Mouse (Mus musculus) kidney, embryonic 16.5 days (tissue): ENCODE results near the gene Cog6. TPM values are rescaled to one million over a fixed set of nuclear protein-coding genes. Genes with fewer than 3 reads are reported as not detected.

ENCODE experiments used
- ATAC-seq: fragments of 200-750 bp; cut with Nextera tagmentation; 2 replicates; pipeline ENCODE4 v1.8.0; 2017; ENCODE audit warnings: moderate TSS enrichment; ENCODE audit not compliant: low FRiP score, low TSS enrichment
- H3K27ac ChIP-seq: fragments of 300-500 bp; sonication (generic); 2 replicates; pipeline ENCODE4 v1.5.1; 2014; ENCODE audit warnings: low read length
- H3K27me3 ChIP-seq: fragments of 300-500 bp; sonication (generic); 2 replicates; pipeline ENCODE4 v1.6.1; 2014; ENCODE audit warnings: low read length, control low read depth, mixed read lengths; ENCODE audit not compliant: insufficient read depth
- H3K36me3 ChIP-seq: fragments of 300-500 bp; sonication (generic); 2 replicates; pipeline ENCODE4 v1.6.1; 2014; ENCODE audit warnings: low read length, control low read depth, mixed read lengths; ENCODE audit not compliant: insufficient read depth
- H3K4me1 ChIP-seq: fragments of 300-500 bp; sonication (generic); 2 replicates; pipeline ENCODE4 v1.6.1; 2014; ENCODE audit warnings: low read length, control low read depth, mixed read lengths; ENCODE audit not compliant: insufficient read depth
- H3K4me2 ChIP-seq: fragments of 300-500 bp; sonication (generic); replicated peaks from 2 replicates; pipeline ENCODE4 v1.6.1; 2014; ENCODE audit warnings: low read depth, low read length
- H3K4me3 ChIP-seq: fragments of 300-500 bp; sonication (generic); 2 replicates; pipeline ENCODE4 v1.5.1; 2014; ENCODE audit warnings: mild to moderate bottlenecking, low read length
- H3K9ac ChIP-seq: fragments of 300-500 bp; sonication (generic); replicated peaks from 2 replicates; pipeline ENCODE4 v1.6.1; 2014; ENCODE audit warnings: low read length
- H3K9me3 ChIP-seq: fragments of 300-500 bp; sonication (generic); 2 replicates; pipeline ENCODE4 v1.6.1; 2016; ENCODE audit warnings: low read length, control low read depth
- WGBS: fragments of 180-500 bp; shearing (Covaris S2); extraction: QIAGEN DNeasy Blood & Tissue Kit; methylation state at CpG from one replicate; pipeline ENCODE4 v1.1.7; 2014; 5-methylcytosine and 5-hydroxymethylcytosine counted together
- polyA plus RNA-seq: library from polyadenylated mRNA; unstranded; fragments of >200 nt; fragmentation: Nextera tagmentation; extraction: Ambion mirVana; gene quantifications from 2 replicates; pipeline ENCODE4 v1.2.1, GENCODE M21; 2015

The Cog6 gene
- polyA plus RNA-seq, 1 experiment from 2014 or later = 53.3 TPM

DNA sequence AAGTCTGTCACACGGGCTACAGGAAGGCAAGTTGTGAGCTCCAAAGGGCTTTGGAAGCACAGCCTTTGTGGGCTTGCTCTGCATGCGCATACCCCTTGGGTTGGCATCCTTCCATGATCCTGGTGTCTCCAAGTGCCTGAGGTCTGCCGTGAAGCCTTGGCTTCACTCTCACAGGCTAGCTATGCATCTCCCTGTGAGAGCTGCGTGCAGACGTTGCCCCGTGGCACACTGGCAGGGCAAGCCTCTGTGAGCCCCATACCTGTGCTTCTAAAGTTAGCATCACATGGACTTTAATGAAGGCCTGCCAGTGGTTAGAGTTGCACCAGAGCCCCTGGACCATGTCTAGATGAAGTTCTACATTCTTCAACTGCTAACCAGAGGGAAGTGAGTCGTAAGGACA, 59.2 kb downstream of the Cog6 start:
- ATAC-seq = no peak
- no peaks in the 10 kb centered on the region for H3K36me3 ChIP-seq
- no peak overlapping the region for H3K27ac ChIP-seq
- H3K27me3 ChIP-seq = no peaks in the 10 kb centered on the region
- H3K4me1 ChIP-seq = peaks cover 20% of the 10 kb centered on the region
- WGBS = 87% methylated on average over 7 of the region's 7 CpGs
- H3K4me2 ChIP-seq = no peak overlapping the region
- no peak overlapping the region for H3K4me3 ChIP-seq
- no peak overlapping the region for H3K9ac ChIP-seq
- peaks cover 4% of the 10 kb centered on the region; the same call in 1 of the 2 replicates for H3K9me3 ChIP-seq

DNA sequence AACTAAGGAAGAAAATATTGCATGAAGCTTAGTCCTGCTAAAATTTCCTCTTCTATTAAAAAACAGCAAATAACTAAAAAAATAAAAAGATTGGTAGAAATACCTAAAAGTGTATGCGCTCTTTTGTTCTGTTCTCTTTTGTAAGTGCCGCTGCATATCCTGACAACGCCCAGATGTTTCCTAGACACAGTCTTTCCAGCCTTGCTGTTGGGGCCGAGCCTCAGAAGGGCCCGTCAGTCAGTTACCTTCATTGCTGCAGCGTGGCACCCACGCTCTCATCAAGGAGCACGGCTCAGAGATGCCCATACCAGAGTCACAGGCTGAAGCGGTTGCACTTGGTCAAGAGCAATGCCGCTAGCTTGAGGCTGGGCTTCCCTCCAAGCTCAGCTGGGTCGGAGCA, 60.8 kb downstream of the Cog6 start:
- Histone ChIP-seq H3K4me2 (0 out of 2 replicates have a peak overlapping the region, but pooled peaks have one; percentile 4), H3K4me1 (peaks cover 20% of the 10 kb centered on the region), H3K9me3 (peaks cover 4% of the 10 kb centered on the region; the same call in 1 of the 2 replicates), H3K9ac (no peak overlapping the region), H3K4me3 (no peak overlapping the region), H3K36me3 (no peaks in the 10 kb centered on the region), H3K27me3 (no peaks in the 10 kb centered on the region), H3K27ac (peak overlapping the region; percentile 79)
- WGBS = 69% methylated on average over 11 of the region's 11 CpGs
- ATAC-seq = no peak

DNA sequence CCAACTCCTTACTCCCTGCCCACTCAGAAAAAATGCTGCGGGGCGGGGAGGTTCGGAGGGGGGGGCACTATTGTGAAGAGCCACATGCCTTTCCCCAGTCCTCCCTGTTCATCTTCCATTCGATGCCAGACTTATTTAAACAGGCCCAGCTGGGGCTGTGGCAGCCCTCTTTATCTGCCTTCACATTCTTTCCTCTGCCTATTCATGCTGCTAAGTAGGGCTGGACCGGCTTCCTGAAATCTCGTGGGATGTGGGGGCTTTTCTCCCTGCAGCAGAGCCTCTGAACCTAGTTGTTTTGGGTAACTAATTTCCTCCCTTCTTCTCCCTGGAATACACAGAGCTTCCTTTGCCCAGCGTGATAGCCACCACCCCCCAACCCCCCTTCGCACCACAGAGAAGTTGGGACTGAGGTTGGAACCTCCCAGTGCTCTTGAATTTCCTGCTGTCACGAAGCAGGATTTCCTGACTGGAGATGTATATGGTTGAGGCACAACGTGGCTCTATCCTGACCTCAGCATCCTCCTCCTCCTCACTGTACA, 61.5 kb downstream of the Cog6 start:
- H3K36me3 ChIP-seq = no peaks in the 10 kb centered on the region
- peaks cover 20% of the 10 kb centered on the region for H3K4me1 ChIP-seq
- H3K9ac ChIP-seq = no peak overlapping the region; the same call in 1 of the 2 replicates
- H3K27ac ChIP-seq = peak overlapping the region; percentile 84
- H3K4me3 ChIP-seq = no peak overlapping the region
- H3K4me2 ChIP-seq = 0 out of 2 replicates have a peak overlapping the region, but pooled peaks have one; percentile 20
- 12% methylated on average over 10 of the region's 10 CpGs for WGBS
- H3K9me3 ChIP-seq = peaks cover 2% of the 10 kb centered on the region; the same call in 1 of the 2 replicates
- H3K27me3 ChIP-seq = no peaks in the 10 kb centered on the region
- ATAC-seq = peak; percentile 85

DNA sequence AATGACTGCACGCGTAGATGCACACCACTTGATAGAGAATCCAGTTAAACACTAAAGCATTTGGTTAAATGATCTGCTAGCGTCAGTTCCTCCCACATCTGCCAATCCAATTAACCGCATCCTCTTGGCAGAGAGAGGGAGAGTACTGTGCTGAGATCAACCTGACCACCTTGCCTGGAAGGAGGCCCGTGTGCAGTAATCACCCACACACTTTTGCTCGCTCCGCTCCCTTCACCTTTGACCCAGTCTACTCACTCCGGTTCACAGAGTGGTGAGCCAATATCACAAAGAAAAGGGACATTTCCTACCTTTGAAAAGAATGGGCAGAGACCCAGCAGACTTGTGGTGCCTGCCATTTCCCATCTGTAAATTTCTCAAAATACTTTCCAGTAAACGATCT, 62.4 kb downstream of the Cog6 start:
- Histone ChIP-seq H3K27ac (peak overlapping the region; percentile 84), H3K36me3 (no peaks in the 10 kb centered on the region), H3K27me3 (no peaks in the 10 kb centered on the region), H3K9ac (no peak overlapping the region), H3K4me3 (no peak overlapping the region), H3K4me1 (peaks cover 20% of the 10 kb centered on the region), H3K9me3 (no peaks in the 10 kb centered on the region), H3K4me2 (no peak overlapping the region)
- WGBS = 29% methylated on average over 9 of the region's 9 CpGs
- peak; percentile 54 for ATAC-seq

DNA sequence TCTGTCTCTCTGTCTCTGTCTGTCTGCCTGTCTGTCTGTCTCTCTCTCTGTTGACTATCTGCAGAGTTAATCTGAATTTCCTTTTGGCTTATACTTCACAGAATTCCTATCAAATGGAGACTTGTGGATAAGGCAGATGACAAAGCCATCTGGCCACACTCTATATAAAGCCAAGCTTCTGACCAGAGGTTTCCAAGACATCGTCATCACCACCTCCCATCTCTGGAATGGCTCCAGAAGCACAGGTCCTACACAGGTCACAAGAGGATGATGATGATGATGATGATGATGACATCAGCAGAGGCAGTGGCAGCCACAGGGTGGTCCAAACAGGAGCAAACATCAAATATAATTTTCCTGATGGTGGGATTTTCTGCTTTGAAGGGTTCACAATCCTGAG, 63.2 kb downstream of the Cog6 start:
- no peaks in the 10 kb centered on the region for H3K36me3 ChIP-seq
- H3K4me1 ChIP-seq = peaks cover 20% of the 10 kb centered on the region
- ATAC-seq = no peak

DNA sequence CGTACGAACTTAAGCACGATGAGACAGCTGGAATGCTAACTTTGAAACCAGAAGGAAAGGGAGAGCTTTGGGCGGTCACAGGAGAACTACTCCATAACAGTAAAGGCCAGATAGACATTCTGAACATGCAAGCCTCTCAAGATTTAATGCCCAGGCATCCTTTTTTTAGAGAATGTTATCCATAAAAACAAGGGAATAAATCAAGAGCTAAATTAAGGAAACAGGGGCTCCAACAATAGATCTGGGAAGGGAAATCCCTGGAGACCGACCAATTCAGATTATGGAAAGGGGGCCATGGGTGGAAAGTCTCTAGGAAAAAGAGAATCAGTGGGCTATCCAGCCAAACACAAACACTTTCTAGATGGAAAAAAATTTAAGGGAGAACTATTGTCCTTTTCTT, 68.2 kb downstream of the Cog6 start:
- H3K4me3 ChIP-seq = no peak overlapping the region
- H3K4me1 ChIP-seq = no peaks in the 10 kb centered on the region
- ATAC-seq = no peak
- H3K27me3 ChIP-seq = no peaks in the 10 kb centered on the region
- peak overlapping the region; percentile 2; the same call in 1 of the 2 replicates for H3K27ac ChIP-seq
- no peak overlapping the region for H3K4me2 ChIP-seq
- H3K9me3 ChIP-seq = no peaks in the 10 kb centered on the region
- 59% methylated on average over 5 of the region's 5 CpGs for WGBS
- H3K9ac ChIP-seq = no peak overlapping the region
- no peaks in the 10 kb centered on the region for H3K36me3 ChIP-seq

More for the DNA sequence above, 63.2 kb downstream of the Cog6 start:
- H3K9me3 ChIP-seq = no peaks in the 10 kb centered on the region
- H3K4me2 ChIP-seq = no peak overlapping the region
- H3K4me3 ChIP-seq = no peak overlapping the region
- 76% methylated on average over 1 of the region's 1 CpGs for WGBS
- no peak overlapping the region; the same call in 1 of the 2 replicates for H3K27ac ChIP-seq
- no peaks in the 10 kb centered on the region for H3K27me3 ChIP-seq
- no peak overlapping the region for H3K9ac ChIP-seq

DNA sequence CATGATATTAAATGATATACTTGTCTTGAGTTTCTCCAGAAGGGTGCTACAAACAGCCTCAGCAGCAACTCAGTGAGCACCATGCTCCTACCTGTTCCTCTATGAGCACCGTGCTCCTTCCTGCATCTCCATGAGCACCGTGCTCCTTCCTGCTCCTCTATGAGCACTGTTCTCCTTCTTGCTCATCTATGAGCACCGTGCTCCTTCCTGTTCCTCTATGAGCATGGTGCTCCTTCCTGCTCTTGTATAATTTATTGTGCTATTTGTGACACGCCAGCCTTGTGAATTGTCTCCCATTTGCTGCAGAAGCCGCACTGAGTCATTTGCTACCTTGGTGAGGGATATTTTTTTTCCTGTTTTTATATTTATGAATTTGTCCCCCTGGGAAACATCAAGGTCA, 69.6 kb downstream of the Cog6 start:
- Histone ChIP-seq H3K36me3 (no peaks in the 10 kb centered on the region), H3K4me2 (no peak overlapping the region), H3K27ac (no peak overlapping the region), H3K9ac (no peak overlapping the region), H3K9me3 (no peaks in the 10 kb centered on the region), H3K4me3 (no peak overlapping the region), H3K27me3 (no peaks in the 10 kb centered on the region), H3K4me1 (no peaks in the 10 kb centered on the region)
- 79% methylated on average over 5 of the region's 5 CpGs for WGBS
- no peak for ATAC-seq

DNA sequence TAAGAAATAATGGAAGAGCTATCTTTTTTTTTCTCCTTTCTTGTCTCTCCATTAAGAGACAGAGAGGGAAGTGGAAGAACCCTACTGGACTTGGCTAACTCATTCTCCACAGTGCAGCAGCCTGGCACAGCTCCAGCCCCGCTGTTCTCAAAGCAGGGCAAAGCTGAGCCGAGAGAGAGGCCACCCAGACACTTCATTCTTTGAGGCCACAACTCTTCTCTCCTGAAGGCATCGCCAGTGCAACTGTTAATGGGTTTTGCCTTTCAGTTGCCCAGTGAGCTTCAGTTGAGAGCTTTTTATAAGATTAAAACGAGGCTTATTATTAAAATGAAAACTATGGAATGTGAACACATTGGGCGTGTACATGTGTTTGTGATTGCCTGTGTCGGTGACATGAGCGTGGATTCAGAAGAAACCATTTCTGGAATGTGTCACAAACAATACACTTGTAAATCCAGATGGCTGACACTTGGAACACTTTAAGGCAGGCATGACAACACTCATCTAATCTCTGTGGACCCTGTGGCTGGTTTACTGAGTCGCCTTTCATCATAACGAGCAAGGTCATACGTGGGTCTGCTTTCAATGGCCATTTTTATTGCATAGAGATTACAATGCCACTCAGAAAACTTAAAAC, 76.1 kb downstream of the Cog6 start:
- 43% methylated on average over 10 of the region's 10 CpGs for WGBS

DNA sequence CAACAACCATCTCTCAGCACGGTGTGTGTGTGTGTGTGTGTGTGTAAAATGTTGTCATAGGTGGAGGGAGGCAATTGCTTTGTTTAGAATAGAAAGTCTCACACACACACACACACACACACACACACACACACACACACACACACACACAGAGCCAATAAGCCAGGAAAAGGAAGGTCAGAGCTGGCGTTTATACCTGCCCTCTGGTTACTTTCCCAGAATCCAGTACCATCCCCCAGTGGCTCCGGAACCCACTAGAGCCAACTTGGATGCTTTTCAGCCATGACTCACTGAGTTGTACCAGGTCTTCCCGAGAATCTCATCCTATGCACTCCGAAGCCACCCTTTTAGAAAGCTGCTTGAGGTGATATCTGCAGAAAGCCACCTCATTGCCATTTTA, 78.6 kb downstream of the Cog6 start:
- whole genome bisulfite sequencing = 64% methylated on average over 5 of the region's 5 CpGs
- H3K9ac ChIP-seq = no peak overlapping the region
- H3K4me1 ChIP-seq = peaks cover 5% of the 10 kb centered on the region; the same call in 1 of the 2 replicates
- no peak for ATAC-seq
- no peaks in the 10 kb centered on the region for H3K36me3 ChIP-seq
- no peak overlapping the region for H3K4me2 ChIP-seq
- no peak overlapping the region for H3K4me3 ChIP-seq
- no peaks in the 10 kb centered on the region for H3K9me3 ChIP-seq
- H3K27ac ChIP-seq = no peak overlapping the region
- no peaks in the 10 kb centered on the region for H3K27me3 ChIP-seq

More for the DNA sequence above, 76.1 kb downstream of the Cog6 start:
- Histone ChIP-seq H3K27ac (0 out of 2 replicates have a peak overlapping the region, but pooled peaks have one; percentile 31), H3K36me3 (no peaks in the 10 kb centered on the region), H3K9me3 (no peaks in the 10 kb centered on the region), H3K4me1 (peaks cover 5% of the 10 kb centered on the region; the same call in 1 of the 2 replicates), H3K4me3 (no peak overlapping the region), H3K4me2 (no peak overlapping the region), H3K9ac (no peak overlapping the region), H3K27me3 (no peaks in the 10 kb centered on the region)
- 0 out of 2 replicates have a peak, but pooled peaks have one; percentile 42 for ATAC-seq

DNA sequence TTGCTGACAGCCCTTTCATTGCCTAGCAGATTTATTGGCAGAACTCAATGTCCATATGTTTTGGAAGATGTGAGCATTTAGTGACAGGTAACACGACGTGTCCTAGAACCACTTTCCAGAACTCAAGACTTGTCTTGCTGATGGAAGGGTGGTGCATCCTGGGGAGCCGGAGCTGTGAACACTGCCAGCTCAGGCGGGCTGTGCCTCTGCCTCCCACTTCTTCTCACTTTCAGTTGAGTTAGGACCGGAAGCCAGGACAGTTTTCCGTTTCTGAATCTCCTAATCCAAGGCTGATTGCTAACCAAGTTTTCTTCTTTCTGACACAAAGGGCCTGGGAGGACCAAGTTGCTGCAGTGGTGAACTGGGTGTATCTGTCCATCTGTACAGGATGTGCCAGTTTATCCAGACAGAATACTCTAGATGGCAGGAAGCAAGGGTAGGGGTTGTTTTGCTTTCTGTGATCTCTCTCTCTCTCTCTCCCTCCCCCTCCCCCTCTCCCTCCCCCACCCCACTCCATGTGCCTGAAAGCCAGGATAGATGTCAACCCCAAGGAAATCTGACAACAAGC, 79.2 kb downstream of the Cog6 start:
- H3K9ac ChIP-seq = no peak overlapping the region
- H3K27ac ChIP-seq = no peak overlapping the region
- whole genome bisulfite sequencing = 51% methylated on average over 6 of the region's 6 CpGs

More for the DNA sequence above, 79.2 kb downstream of the Cog6 start:
- H3K27me3 ChIP-seq = no peaks in the 10 kb centered on the region
- no peak overlapping the region for H3K4me3 ChIP-seq
- no peaks in the 10 kb centered on the region for H3K36me3 ChIP-seq
- peaks cover 5% of the 10 kb centered on the region; the same call in 1 of the 2 replicates for H3K4me1 ChIP-seq
- no peak overlapping the region for H3K4me2 ChIP-seq
- H3K9me3 ChIP-seq = no peaks in the 10 kb centered on the region
- no peak for ATAC-seq
